Mouse (Mus musculus): ENCODE measurements around the gene Pex16. TPM values are rescaled to one million over a fixed set of nuclear protein-coding genes. Genes with fewer than 3 reads are reported as not detected.

Gene Pex16
- polyA plus RNA-seq, 1 experiment, result 21.0 TPM

DNA sequence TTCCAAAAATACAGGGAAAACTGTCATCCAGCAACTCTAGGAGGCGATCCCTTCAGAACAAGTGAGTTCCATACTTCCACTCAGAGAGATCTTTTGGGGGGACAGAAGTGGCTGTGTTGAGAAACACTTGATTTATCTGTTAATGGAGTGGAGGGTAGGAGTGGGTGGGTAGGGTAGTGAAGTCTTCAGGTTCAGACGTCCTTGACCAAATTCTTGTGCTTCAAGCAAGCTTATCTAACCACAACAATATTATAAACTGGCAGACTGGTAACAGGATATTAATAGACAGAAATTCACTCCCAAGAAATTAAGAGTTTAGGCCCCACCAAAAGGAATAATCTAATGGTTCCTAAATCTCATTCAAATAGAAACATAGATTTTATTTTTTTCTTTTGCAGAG lies 55.6 kb downstream of the Pex16 start:
- Histone ChIP-seq H3K79me2 (ENCODE audit: control insufficient read depth, insufficient read depth) (no peaks in the 10 kb centered on the region), H3K4me3 (ENCODE audit: insufficient read depth, poor library complexity, severe bottlenecking) (no peak overlapping the region), H3K79me3 (ENCODE audit: low read depth) (no peaks in the 10 kb centered on the region), H3K36me3 (ENCODE audit: control insufficient read depth, insufficient read depth) (no peaks in the 10 kb centered on the region), H3K27me3 (ENCODE audit: control insufficient read depth, insufficient read depth, insufficient read length) (no peaks in the 10 kb centered on the region), H3ac (ENCODE audit: control insufficient read depth, insufficient read length, low read depth) (no peak overlapping the region)
- TF ChIP-seq MAX (IDR thresholded peaks at IDR 0.05) (no peak), MYOG (IDR thresholded peaks at IDR 0.05; ENCODE audit: control insufficient read depth, extremely low read depth, insufficient read length) (no peak), MYOD1 (IDR thresholded peaks at IDR 0.05; ENCODE audit: control insufficient read depth, insufficient read length, low read depth) (no peak), CTCF (IDR thresholded peaks at IDR 0.05; ENCODE audit: control insufficient read depth, insufficient read depth, insufficient read length) (no peak), FOSL1 (IDR thresholded peaks at IDR 0.05; ENCODE audit: insufficient read depth, low read length, poor library complexity, severe bottlenecking) (no peak), CEBPB (IDR thresholded peaks at IDR 0.05; ENCODE audit: low read depth) (no peak), USF1 (IDR thresholded peaks at IDR 0.05; ENCODE audit: low read depth) (no peak)

Small RNA genes within 50 kb of the gene (microRNA-seq; reads per million reads assigned to microRNA genes)
- gene Mir7000 (ENCODE audit: borderline microRNAs expressed), result not detected

Other genes with a start within 250 kb of the Pex16 start
- gene Large2, start 193 bp downstream of the Pex16 start, polyA plus RNA-seq (2012; fragmentation: generic; extraction: Trizol), result 0.13 TPM
- 0.73 TPM for gene 1700029I15Rik, start 7.9 kb downstream of the Pex16 start, polyA plus RNA-seq (2012; fragmentation: generic; extraction: Trizol)
- 18.8 TPM for gene Mapk8ip1, start 26.6 kb downstream of the Pex16 start, polyA plus RNA-seq (2012; fragmentation: generic; extraction: Trizol)
- gene Cry2, start 59.4 kb downstream of the Pex16 start, polyA plus RNA-seq (2012; fragmentation: generic; extraction: Trizol), result 2.1 TPM
- gene Slc35c1, start 85.9 kb downstream of the Pex16 start, polyA plus RNA-seq (2012; fragmentation: generic; extraction: Trizol), result 9.6 TPM
- 13.1 TPM for gene Chst1, start 225.0 kb downstream of the Pex16 start, polyA plus RNA-seq (2012; fragmentation: generic; extraction: Trizol)

Data from C2C12 (cell line).